Mouse (Mus musculus): Measurements from ENCODE around the gene Tanc2.

GRCm38 (mm10) chr11:105648026-105648425, 58.2 kb downstream of the Tanc2 start:
- TF ChIP-seq CTCF (IDR thresholded peaks at IDR 0.05; ENCODE audit: borderline replicate concordance, insufficient read depth, low read depth, low read length) (no peak), POLR2A (IDR thresholded peaks at IDR 0.05; ENCODE audit: borderline replicate concordance, insufficient read depth, low read length) (no peak)
